In genomic region chr2:164134563-164134962, GRCm38 (mm10) we compare ENCODE assay signal across 11 mouse cellular contexts. TPM values are rescaled to one million over a fixed set of nuclear protein-coding genes. Genes with fewer than 3 reads are reported as not detected.
DNase-seq lines count a peak whose midpoint lies in the region; ATAC-seq lines count a peak whose summit lies in the region.
"Had no signal": no experiment of that assay in that cellular context is flagged by ENCODE, and none has a peak within 500 bp of the region (broad histone marks: within the 10 kb centered on the region; RNA-seq: fewer than 3 reads in every experiment).

No protein-coding gene starts in this region.

- no peak for ATAC-seq in inflammation-experienced regulatory T-cells, adult 6 months

- peak; percentile 26 for DNase-seq in gastrocnemius, postnatal 10 days
- no peak for DNase-seq in gastrocnemius, postnatal 4 days (ENCODE audit: low spot score in 2 of 2)
- peak; percentile 33 for DNase-seq in ovary, postnatal 36 days (ENCODE audit: low spot score)
- DNase-seq in ovary, adult 18-20 months (ENCODE audit: low spot score), result no peak
- peak; percentile 42 to 52 for DNase-seq in layer of hippocampus, postnatal 10 days (ENCODE audit: low spot score in 2 of 2)
- DNase-seq in right cerebral cortex, postnatal 4 days, result peak; percentile 32
- DNase-seq in c-Kit-positive CD71-positive TER-119-positive erythroid progenitor cells, embryonic 14.5 days (ENCODE audit: low spot score), result no peak

RNA-seq across cellular contexts. Expression of gene Kcns1, which starts 36.4 kb away (rescaled TPM):
- 1 to 10 TPM; 4.8 to 5.1 TPM for total RNA-seq in gastrocnemius, postnatal 10 days (2021)
- total RNA-seq in gastrocnemius, postnatal 4 days (2021), result under 1 TPM; 0.21 to 0.52 TPM
- total RNA-seq in layer of hippocampus, postnatal 10 days (2021), result 1 to 10 TPM; 6.5 to 7.7 TPM
- not detected for polyA plus RNA-seq in inflammation-experienced regulatory T-cells, adult 6 months (2017; shearing (Covaris generic))
- total RNA-seq: G1E had no signal
- polyA plus RNA-seq: erythroblast, embryonic 14.5 days; G1E had no signal

RNA-seq across cellular contexts. Expression of gene Wfdc5, which starts 48.0 kb away (rescaled TPM):
- total RNA-seq in gastrocnemius, postnatal 10 days (2021), result under 1 TPM; 0.47 to 0.52 TPM
- not detected for total RNA-seq in gastrocnemius, postnatal 4 days (2021)
- total RNA-seq in layer of hippocampus, postnatal 10 days (2021), result not detected
- polyA plus RNA-seq in inflammation-experienced regulatory T-cells, adult 6 months (2017; shearing (Covaris generic)), result not detected
- polyA plus RNA-seq: erythroblast, embryonic 14.5 days; G1E; limb, embryonic 11.5 days had no signal

RNA-seq across cellular contexts. Expression of gene Wfdc12, which starts 55.8 kb away (rescaled TPM):
- total RNA-seq in gastrocnemius, postnatal 10 days (2021), result not detected
- not detected for total RNA-seq in gastrocnemius, postnatal 4 days (2021)
- total RNA-seq in layer of hippocampus, postnatal 10 days (2021), result not detected
- polyA plus RNA-seq in inflammation-experienced regulatory T-cells, adult 6 months (2017; shearing (Covaris generic)), result not detected
- total RNA-seq: G1E had no signal
- polyA plus RNA-seq: erythroblast, embryonic 14.5 days; G1E; limb, embryonic 11.5 days had no signal

Comparison
In these comparisons a context has a peak if more than half of its experiments do, and no peak if none do; other contexts are left out.
1. DNase-seq: peak in gastrocnemius, postnatal 10 days (single experiment), ovary, postnatal 36 days (single experiment), layer of hippocampus, postnatal 10 days (2 of 2) and right cerebral cortex, postnatal 4 days (single experiment); none in gastrocnemius, postnatal 4 days (0 of 2), ovary, adult 18-20 months (single experiment) and c-Kit-positive CD71-positive TER-119-positive erythroid progenitor cells, embryonic 14.5 days (single experiment).